Mouse (Mus musculus) midbrain, embryonic 13.5 days (tissue): ENCODE results near the gene Sgsm1. TPM values are rescaled to one million over a fixed set of nuclear protein-coding genes. Genes with fewer than 3 reads are reported as not detected.

Experiments
- ATAC-seq: fragments of 200-750 bp; cut with Nextera tagmentation; 2 replicates; pipeline ENCODE4 v1.8.0; 2017; ENCODE audit warnings: mild to moderate bottlenecking, moderate TSS enrichment, moderate library complexity
- H3K27ac ChIP-seq: fragments of 300-500 bp; sonication (generic); 2 replicates; pipeline ENCODE4 v1.5.1; 2015; ENCODE audit warnings: inconsistent platforms, mild to moderate bottlenecking, moderate library complexity
- H3K27me3 ChIP-seq: fragments of 300-500 bp; sonication (generic); 2 replicates; pipeline ENCODE4 v1.6.1; 2015; ENCODE audit warnings: mild to moderate bottlenecking, inconsistent platforms
- H3K36me3 ChIP-seq: fragments of 300-500 bp; sonication (generic); 2 replicates; pipeline ENCODE4 v1.6.1; 2015; ENCODE audit warnings: mild to moderate bottlenecking, inconsistent platforms
- H3K4me1 ChIP-seq: fragments of 300-500 bp; sonication (generic); replicated peaks from 2 replicates; pipeline ENCODE4 v1.6.1; 2015; ENCODE audit warnings: inconsistent platforms
- H3K4me2 ChIP-seq: fragments of 300-500 bp; sonication (generic); replicated peaks from 2 replicates; pipeline ENCODE4 v1.6.1; 2015; ENCODE audit warnings: moderate library complexity, mild to moderate bottlenecking, inconsistent platforms
- H3K4me3 ChIP-seq: fragments of 300-500 bp; sonication (generic); replicated peaks from 2 replicates; pipeline ENCODE4 v1.5.1; 2015; ENCODE audit warnings: mild to moderate bottlenecking, inconsistent platforms
- H3K9ac ChIP-seq: fragments of 300-500 bp; sonication (generic); replicated peaks from 2 replicates; pipeline ENCODE4 v1.6.1; 2015; ENCODE audit warnings: mild to moderate bottlenecking, inconsistent platforms
- H3K9me3 ChIP-seq: fragments of 300-500 bp; sonication (generic); 2 replicates; pipeline ENCODE4 v1.6.1; 2016; ENCODE audit warnings: mild to moderate bottlenecking, inconsistent platforms
- WGBS: fragments of 180-500 bp; shearing (Covaris S2); methylation state at CpG from one replicate; pipeline ENCODE4 v1.1.7; 2015; 5-methylcytosine and 5-hydroxymethylcytosine counted together
- polyA plus RNA-seq: library from polyadenylated mRNA; unstranded; fragments of >200 nt; fragmentation: Nextera tagmentation; extraction: Ambion mirVana; gene quantifications from 2 replicates; pipeline ENCODE4 v1.2.1, GENCODE M21; 2015

Gene Sgsm1
- polyA plus RNA-seq, 1 experiment from 2014 or later: 17.4 TPM

DNA sequence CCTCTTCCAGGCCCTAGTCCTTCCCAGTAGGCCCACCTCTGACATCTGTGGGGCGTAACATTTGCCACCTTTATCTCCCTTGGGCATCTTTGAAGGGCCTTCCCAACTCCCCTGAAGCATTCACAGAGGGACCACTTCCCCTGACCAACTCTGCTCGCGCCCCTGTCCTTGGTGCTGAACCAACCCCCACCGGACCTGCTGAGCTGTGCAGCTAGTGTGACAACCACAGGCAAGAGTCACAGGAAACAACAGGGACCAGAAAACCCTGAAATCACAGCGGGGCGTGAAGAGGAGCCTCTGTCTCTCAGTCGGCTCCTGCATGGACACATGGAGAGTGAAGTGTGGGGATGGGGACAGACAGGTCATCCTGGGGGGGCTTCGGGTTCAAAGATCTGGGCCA lies 18.4 kb downstream of the Sgsm1 start:
- 13% methylated on average over 8 of the region's 8 CpGs for WGBS
- Histone ChIP-seq H3K27me3 (peaks cover 40% of the 10 kb centered on the region), H3K9me3 (no peaks in the 10 kb centered on the region), H3K4me3 (no peak overlapping the region), H3K36me3 (no peaks in the 10 kb centered on the region), H3K4me2 (no peak overlapping the region), H3K9ac (no peak overlapping the region), H3K27ac (no peak overlapping the region), H3K4me1 (peaks cover 22% of the 10 kb centered on the region)
- no peak for ATAC-seq

DNA sequence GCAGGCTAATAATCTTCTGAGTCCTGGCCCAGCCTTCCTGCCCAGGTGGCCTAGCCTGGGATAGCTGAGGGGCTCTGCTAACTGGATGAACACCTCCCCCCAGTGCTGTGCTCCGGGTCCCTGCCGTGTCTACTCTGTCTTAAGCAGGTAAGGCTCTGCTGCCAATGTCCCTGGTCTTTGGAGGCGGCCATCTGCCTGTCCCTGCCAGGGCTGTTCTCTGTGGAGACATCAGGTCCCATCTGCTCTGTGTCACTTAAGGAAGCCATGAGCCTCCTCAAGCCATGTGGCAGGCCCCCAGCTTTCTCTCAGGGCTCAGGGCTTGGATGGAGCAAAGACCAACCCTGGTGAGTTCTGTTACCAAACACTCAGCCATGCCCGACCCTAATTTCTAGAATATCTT lies 19.5 kb downstream of the Sgsm1 start:
- H3K4me2 ChIP-seq: no peak overlapping the region
- ATAC-seq: no peak
- H3K9me3 ChIP-seq: no peaks in the 10 kb centered on the region
- no peak overlapping the region for H3K4me3 ChIP-seq
- H3K4me1 ChIP-seq: peaks cover 27% of the 10 kb centered on the region
- 78% methylated on average over 4 of the region's 4 CpGs for WGBS
- no peaks in the 10 kb centered on the region for H3K36me3 ChIP-seq
- H3K9ac ChIP-seq: no peak overlapping the region
- peaks cover 48% of the 10 kb centered on the region for H3K27me3 ChIP-seq
- no peak overlapping the region for H3K27ac ChIP-seq

DNA sequence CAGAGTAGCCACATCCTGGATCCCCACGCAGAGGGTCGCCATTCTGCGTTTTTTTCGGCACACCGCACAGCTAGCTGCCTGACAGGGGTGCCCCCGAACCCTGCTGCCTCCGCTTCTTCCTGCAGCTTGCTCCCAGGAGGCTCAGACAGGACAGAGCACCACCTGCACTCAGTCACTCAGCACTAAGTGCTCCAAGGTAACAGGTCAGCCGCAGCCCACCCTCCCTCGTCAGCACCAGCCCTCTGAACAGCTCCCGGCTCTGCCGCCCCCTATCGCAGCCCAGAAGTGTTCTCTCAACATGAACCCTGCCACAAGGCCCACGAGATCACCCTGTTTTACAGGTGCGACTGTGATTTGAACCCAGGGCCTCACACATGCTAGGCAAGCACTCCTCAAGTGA lies 20.4 kb downstream of the Sgsm1 start:
- Histone ChIP-seq H3K27ac (no peak overlapping the region), H3K4me2 (no peak overlapping the region), H3K27me3 (peaks cover 48% of the 10 kb centered on the region), H3K36me3 (peaks cover 9% of the 10 kb centered on the region), H3K4me3 (no peak overlapping the region), H3K4me1 (peaks cover 22% of the 10 kb centered on the region), H3K9me3 (no peaks in the 10 kb centered on the region), H3K9ac (no peak overlapping the region)
- WGBS: 40% methylated on average over 14 of the region's 14 CpGs
- no peak for ATAC-seq

DNA sequence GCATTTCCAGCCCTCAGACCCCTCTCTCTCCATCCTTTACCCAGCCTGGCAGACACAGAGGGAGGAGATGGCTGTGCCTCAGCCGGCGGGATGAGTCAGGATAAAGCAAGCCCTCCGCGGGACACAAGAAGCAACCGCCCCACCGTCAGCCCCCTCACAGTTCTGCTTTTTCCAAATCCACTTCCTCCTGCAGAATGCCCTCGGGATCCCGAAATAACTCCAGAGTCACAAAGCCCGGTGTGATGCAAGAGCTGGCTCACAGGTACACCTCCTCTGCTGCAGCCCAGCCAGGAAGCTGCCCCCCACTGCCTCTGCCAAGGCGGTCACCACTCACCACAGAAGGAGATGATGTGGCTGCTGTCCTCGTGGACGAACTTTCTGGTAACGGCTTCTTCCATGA lies 22.1 kb downstream of the Sgsm1 start:
- Histone ChIP-seq H3K36me3 (peaks cover 23% of the 10 kb centered on the region), H3K9me3 (no peaks in the 10 kb centered on the region), H3K27ac (no peak overlapping the region), H3K4me2 (no peak overlapping the region), H3K4me3 (no peak overlapping the region), H3K9ac (no peak overlapping the region), H3K27me3 (peaks cover 48% of the 10 kb centered on the region), H3K4me1 (peaks cover 22% of the 10 kb centered on the region)
- no peak for ATAC-seq
- 49% methylated on average over 13 of the region's 13 CpGs for WGBS

DNA sequence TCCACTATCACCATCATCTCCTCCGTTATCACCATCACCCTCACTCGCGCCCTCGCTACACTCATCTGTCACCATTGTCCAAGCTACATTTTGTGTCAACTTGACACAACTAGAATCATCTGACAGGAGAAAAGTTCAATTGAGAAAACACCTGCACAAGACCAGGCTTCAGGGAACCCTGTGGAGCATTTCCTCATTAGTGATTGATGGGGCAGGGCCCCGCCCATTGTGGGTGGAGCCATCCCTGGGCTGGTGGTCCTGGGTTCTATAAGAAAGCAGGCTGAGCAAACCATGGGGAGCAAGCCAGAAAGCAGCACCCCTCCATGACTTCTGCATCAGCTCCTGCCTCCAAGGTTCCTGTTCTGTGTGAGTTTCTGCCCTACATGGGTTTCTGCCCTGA lies 22.8 kb downstream of the Sgsm1 start:
- WGBS: 46% methylated on average over 5 of the region's 5 CpGs
- H3K4me2 ChIP-seq: no peak overlapping the region
- no peaks in the 10 kb centered on the region for H3K9me3 ChIP-seq
- H3K4me1 ChIP-seq: peaks cover 20% of the 10 kb centered on the region
- H3K9ac ChIP-seq: no peak overlapping the region
- no peak overlapping the region for H3K27ac ChIP-seq
- peaks cover 48% of the 10 kb centered on the region for H3K27me3 ChIP-seq
- no peak for ATAC-seq
- H3K36me3 ChIP-seq: peaks cover 24% of the 10 kb centered on the region
- no peak overlapping the region for H3K4me3 ChIP-seq

DNA sequence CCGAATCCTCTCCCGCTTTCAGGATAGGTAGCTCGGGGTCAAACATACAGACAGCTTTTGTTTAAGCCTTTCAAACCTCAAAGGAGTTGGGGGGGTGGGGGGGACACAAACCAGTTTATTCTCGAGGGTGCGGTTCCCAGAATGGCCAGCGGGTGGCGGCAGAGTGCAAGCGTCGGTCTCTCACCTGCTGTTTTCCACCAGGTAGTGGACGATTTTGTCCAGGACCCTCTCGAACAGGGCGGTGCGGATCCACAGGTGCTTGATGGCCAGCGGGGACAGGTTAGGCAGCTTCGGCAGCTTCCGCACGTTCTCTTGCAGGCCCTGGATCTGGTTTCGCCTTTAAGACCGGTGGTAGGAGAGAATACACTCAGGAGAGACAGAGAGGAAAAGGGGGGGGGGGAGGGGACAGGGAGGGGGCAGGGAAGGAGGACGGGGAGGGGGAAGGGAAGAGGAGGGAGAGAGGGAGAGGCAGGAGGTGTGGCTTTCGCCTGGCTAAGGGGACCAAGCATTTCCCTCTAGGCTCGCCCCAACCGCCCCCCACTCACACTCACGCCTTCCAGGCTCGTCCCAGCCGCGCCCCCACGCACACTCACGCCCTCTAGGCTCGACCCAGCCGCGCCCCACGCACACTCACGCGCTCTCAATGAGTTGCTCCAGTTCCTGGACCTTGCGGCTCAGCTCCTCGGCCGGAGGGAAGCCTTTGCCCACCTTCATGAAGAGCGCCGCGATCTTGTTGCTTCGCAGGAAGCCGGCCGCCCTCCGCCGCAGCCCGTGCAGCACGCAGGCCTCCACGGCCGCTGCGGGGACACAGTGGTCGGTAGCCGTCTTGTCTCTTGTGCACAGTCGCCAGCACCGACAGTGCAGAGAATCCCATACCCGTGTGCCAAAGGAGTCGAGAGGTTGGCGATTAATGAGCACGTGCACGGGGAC lies 23.7 kb downstream of the Sgsm1 start:
- Histone ChIP-seq H3K27me3 (peaks cover 48% of the 10 kb centered on the region), H3K27ac (no peak overlapping the region), H3K36me3 (peaks cover 32% of the 10 kb centered on the region), H3K9ac (peak overlapping the region; percentile 49; the same call in 1 of the 2 replicates), H3K4me2 (peak overlapping the region; percentile 51), H3K4me1 (peaks cover 11% of the 10 kb centered on the region), H3K9me3 (no peaks in the 10 kb centered on the region), H3K4me3 (peak overlapping the region; percentile 26)
- ATAC-seq: peak; percentile 47
- WGBS: 4% methylated on average over 58 of the region's 60 CpGs

DNA sequence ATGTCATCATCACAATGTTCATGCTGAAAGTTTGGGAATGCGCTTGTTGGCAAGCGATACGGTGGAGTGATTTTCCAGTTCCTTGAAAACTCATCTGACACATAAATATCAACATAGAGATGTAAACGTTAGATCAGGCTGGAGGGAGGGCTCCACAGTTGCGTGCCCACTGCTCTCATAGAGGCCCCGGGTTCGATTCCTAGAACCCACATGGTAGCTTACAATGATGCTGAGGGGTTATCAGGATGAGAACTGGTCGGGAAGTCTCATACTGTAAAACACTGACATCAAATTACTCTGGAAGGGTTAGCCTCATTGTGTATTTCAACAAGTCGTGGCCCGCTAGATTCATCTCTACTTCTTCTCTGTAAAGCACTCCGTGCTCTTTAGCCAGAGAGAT lies 24.5 kb downstream of the Sgsm1 start:
- Histone ChIP-seq H3K36me3 (peaks cover 38% of the 10 kb centered on the region), H3K27ac (no peak overlapping the region), H3K9me3 (no peaks in the 10 kb centered on the region), H3K4me1 (peaks cover 10% of the 10 kb centered on the region), H3K4me2 (no peak overlapping the region), H3K4me3 (no peak overlapping the region), H3K9ac (no peak overlapping the region), H3K27me3 (peaks cover 46% of the 10 kb centered on the region)
- no peak for ATAC-seq
- 78% methylated on average over 11 of the region's 11 CpGs for WGBS

DNA sequence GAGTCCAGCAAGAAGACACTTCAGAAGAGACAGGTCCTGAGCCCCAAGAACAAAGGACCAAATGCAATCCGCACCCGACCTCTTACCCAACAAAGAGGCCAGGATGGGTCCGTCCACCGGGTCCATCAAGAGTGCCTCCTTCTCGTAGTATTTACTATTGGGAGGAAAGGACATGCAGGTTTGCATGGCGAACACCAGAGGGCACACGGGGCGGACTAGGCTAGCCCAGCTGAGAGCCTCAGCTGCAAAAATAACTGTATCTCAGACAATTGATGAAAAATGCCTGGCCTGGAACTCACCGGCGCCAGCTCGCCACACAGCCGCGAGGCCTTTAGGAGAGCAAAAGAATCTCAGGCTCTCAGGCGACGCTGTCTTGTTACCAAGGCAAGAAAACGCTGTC lies 25.0 kb downstream of the Sgsm1 start:
- no peak overlapping the region for H3K27ac ChIP-seq
- no peak overlapping the region for H3K4me3 ChIP-seq
- no peak overlapping the region for H3K4me2 ChIP-seq
- H3K9ac ChIP-seq: no peak overlapping the region
- no peak for ATAC-seq
- peaks cover 42% of the 10 kb centered on the region for H3K27me3 ChIP-seq
- H3K4me1 ChIP-seq: peaks cover 14% of the 10 kb centered on the region
- 61% methylated on average over 16 of the region's 16 CpGs for WGBS
- H3K36me3 ChIP-seq: peaks cover 38% of the 10 kb centered on the region
- H3K9me3 ChIP-seq: no peaks in the 10 kb centered on the region

DNA sequence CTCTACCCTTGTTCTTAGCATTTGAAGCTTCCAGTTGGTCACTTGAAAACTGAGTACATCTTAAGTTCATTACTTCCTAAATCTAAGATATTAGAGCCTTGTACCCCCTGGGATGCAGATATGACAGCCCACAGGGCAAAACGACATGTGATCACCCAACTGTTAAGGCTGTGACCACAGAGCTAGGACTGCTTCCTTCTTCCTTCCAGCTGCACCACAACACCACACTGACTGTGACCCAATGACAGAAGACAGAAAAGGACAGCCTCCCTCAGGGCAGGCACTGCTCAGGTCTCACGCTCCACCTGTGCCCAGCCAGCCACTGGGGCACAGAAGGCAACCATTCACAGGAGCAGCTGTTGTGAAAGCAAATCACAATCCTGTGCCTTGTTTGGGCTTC lies 26.9 kb downstream of the Sgsm1 start:
- Histone ChIP-seq H3K36me3 (peaks cover 48% of the 10 kb centered on the region), H3K4me3 (no peak overlapping the region), H3K9ac (no peak overlapping the region), H3K27ac (no peak overlapping the region), H3K27me3 (peaks cover 24% of the 10 kb centered on the region), H3K4me2 (no peak overlapping the region), H3K9me3 (no peaks in the 10 kb centered on the region), H3K4me1 (peaks cover 20% of the 10 kb centered on the region)
- WGBS: 83% methylated on average over 2 of the region's 2 CpGs
- ATAC-seq: no peak

DNA sequence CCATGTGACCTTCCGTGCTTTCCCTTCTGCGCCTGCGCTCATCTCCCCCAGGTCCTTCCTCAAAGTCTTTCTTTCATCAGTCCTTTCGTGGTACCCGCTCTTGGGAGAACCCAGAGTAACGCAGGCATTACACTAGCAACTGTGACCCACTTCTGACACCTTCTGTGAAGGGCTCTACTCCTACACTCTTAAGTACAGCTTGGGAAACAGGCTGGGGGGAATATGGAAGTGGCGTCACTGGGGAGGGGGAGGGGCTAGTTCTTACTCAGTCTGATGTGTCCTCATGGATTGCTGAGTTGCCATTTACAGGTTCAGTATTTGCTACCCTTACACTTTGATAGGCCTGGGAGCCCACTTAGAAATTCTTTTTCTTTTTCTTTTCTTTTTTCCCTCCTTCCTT lies 29.0 kb downstream of the Sgsm1 start:
- Histone ChIP-seq H3K9ac (no peak overlapping the region), H3K4me1 (peaks cover 11% of the 10 kb centered on the region; the same call in 1 of the 2 replicates), H3K4me3 (no peak overlapping the region), H3K4me2 (no peak overlapping the region), H3K27ac (no peak overlapping the region), H3K9me3 (no peaks in the 10 kb centered on the region), H3K27me3 (peaks cover 2% of the 10 kb centered on the region; the same call in 1 of the 2 replicates), H3K36me3 (peaks cover 69% of the 10 kb centered on the region)
- WGBS: 91% methylated on average over 7 of the region's 7 CpGs
- no peak for ATAC-seq

DNA sequence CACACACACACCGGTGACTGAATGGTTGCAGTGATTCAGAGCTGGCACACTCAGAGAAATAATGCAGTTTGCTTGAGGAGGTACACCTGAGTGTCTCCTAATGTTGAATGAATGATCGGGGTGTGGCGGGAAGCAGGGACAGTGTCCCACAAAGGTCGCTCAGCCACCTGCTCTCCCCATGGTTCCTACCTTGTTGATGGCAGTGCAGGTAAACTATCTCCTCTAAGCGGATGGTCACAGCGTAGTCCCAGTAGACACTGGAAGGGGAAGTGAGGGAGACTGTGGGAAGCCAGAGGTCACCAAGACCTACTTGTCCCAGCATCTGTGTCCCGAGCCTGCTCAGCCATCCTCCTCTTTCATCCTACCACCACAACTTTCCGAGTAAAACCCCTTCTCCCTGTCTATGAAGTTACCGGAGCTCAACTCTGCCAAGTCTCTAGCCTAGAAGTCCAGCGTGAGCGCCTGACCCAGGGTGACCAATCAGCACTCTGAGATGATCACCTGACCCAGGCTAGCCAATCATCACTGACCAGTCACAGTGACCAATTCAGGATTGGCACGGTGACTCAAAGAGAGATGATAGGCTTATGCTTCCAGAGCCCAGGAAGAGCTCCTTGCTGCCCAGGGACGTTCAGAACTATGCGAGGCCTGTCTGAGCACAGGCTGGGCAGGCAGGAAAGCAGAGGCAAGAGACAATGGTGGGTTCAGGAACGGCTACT lies 30.3 kb downstream of the Sgsm1 start:
- WGBS: 29% methylated on average over 15 of the region's 15 CpGs
- H3K36me3 ChIP-seq: peaks cover 75% of the 10 kb centered on the region
- H3K4me1 ChIP-seq: peaks cover 11% of the 10 kb centered on the region; the same call in 1 of the 2 replicates
- H3K4me3 ChIP-seq: peak overlapping the region; percentile 32
- no peaks in the 10 kb centered on the region for H3K27me3 ChIP-seq
- peak; percentile 82 for ATAC-seq
- H3K9me3 ChIP-seq: no peaks in the 10 kb centered on the region
- 0 out of 2 replicates have a peak overlapping the region, but pooled peaks have one; percentile 32 for H3K9ac ChIP-seq
- no peak overlapping the region for H3K27ac ChIP-seq
- peak overlapping the region; percentile 48 for H3K4me2 ChIP-seq

DNA sequence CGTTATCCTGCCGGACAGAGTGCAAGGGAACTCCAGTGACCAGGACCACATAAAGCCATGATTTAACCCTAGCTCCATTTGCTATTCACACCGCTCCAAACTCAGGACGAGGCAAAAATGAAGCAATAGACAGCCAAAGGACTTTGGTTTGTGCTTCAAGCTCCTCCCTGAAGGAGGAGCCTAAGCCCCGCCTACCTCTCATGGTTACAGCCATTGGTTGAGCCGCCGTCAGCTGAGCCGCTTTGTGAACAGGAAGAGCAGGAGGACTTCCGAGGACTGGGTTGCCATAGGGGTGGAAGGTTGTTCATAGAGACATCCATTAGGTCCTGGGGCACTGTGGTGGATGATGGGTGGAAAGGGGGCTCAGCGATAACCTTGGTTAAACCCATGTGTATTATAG lies 34.7 kb downstream of the Sgsm1 start:
- peaks cover 79% of the 10 kb centered on the region for H3K36me3 ChIP-seq

More for the DNA sequence above, 34.7 kb downstream of the Sgsm1 start:
- Histone ChIP-seq H3K9me3 (no peaks in the 10 kb centered on the region), H3K4me3 (no peak overlapping the region), H3K4me2 (no peak overlapping the region), H3K27me3 (no peaks in the 10 kb centered on the region), H3K9ac (no peak overlapping the region), H3K27ac (no peak overlapping the region), H3K4me1 (peaks cover 10% of the 10 kb centered on the region; the same call in 1 of the 2 replicates)
- WGBS: 81% methylated on average over 10 of the region's 10 CpGs
- no peak for ATAC-seq
